Mouse (Mus musculus) cerebellum, adult 18-20 months (tissue): ENCODE results near the gene Mei1.
"Not testable (repeated sequence)": the region's sequence is repeated elsewhere in the genome, so short reads cannot be mapped to it uniquely, and the experiment has no call there.

Source experiments
- DNase-seq, 2 experiments: peaks; one replicate each; pipeline ENCODE4 v3.0.0; 2021

The Mei1 gene

DNA sequence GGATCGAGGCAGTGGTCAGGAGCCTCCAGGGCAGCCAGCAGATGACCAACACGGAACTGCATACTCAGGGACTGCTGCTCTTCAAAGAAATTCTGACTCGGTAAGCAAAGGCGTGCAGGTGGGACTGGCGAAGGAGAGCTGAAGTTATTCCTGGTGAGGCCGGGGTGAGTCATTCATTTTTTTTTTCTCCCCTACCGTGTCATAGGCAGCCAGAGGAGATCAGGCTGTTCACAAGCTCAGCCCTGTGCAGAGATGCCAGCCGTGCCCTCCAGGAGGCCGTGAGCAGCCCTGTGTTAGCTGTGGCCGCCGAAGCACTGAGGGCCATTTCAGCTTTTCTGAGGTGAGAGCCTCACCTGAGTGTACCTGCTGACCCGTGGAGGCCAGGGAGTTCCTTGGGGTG, 16.3 kb downstream of the Mei1 start:
- DNase-seq = no peak

GRCm38 (mm10) chr15:82087266-82087665, 17.5 kb downstream of the Mei1 start:
- no peak for DNase-seq

GRCm38 (mm10) chr15:82091061-82091460, 21.3 kb downstream of the Mei1 start:
- DNase-seq = no peak

- peak; percentile 78 to 82 for DNase-seq
These were observed 37.3 kb downstream of the Mei1 start for GRCm38 (mm10) chr15:82106953-82107555.

GRCm38 (mm10) chr15:82120544-82120943, 50.7 kb downstream of the Mei1 start:
- DNase-seq = no peak

GRCm38 (mm10) chr15:82126690-82127089, 56.9 kb downstream of the Mei1 start:
- not testable (repeated sequence) for DNase-seq

GRCm38 (mm10) chr15:82127426-82128374, 57.9 kb downstream of the Mei1 start, which contains the start of gene Ccdc134:
TSS of gene Ccdc134 (plus strand) at chr15:82127922.
- DNase-seq = peak; percentile 95 to 98

DNA sequence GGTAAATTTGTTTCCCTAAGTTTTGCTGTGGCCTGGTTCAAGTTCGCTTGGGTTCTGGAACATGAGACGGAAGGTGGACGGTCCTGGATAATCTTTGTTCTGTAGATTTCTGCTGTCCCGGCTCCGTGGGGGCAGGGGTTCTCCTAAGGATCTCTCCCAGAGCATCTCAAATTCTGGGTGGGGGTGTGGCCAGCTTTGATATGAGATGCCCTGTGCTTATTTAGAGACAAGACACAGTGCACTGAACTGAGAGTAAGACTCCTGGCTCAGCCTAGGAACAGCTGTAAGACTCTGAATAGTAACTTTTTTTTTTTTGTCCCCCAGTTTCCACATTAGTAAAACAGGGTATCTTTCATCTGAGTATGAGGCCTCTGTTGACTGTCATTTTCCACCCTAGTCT, 58.6 kb downstream of the Mei1 start:
- DNase-seq = no peak

- DNase-seq = no peak
These were observed 60.8 kb downstream of the Mei1 start for GRCm38 (mm10) chr15:82130599-82130998.

- no peak for DNase-seq
These were observed 65.6 kb downstream of the Mei1 start for GRCm38 (mm10) chr15:82135372-82135771.

DNA sequence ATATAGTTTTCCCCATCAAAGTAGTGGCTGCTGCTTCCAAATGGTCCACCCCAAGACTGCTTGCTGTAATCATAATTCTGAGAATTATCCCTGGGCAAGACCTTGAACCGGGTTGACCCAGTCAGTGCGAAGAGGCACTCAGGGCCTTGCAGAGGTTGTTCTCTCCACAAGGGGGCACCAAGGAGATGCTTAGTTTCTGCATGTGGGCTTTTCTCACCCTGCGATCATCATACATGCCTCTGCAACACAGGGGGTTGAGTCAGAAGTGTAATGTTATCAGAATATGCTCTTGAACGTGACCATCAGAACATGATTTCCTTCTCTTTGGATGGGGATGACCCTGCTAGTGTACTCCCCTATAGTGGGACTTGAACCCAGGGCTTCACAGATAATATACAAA, 68.8 kb downstream of the Mei1 start:
- peak; percentile 75 for DNase-seq

GRCm38 (mm10) chr15:82139196-82139595, 69.4 kb downstream of the Mei1 start:
- DNase-seq = peak; percentile 39 to 42

GRCm38 (mm10) chr15:82140355-82140754, 70.6 kb downstream of the Mei1 start:
- DNase-seq = no peak

DNA sequence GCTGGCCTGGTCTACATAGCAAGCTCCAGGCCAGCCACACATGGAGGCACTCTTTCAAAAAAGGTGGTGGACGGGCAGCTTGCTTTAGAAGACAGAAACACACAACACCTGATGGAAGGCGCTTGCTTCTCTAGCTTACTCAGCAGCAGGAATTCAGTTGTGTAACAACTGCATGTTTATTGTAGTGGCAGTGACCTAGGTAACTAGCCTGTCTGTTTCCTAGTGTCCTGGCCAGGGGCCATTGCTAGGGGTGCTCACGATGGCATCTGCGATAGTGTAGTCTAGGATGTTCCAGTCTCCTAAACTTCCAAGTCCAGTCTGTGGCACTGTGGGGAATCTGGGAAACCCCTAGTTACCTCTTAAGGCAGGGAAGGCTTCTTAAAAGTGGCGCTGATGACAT, 74.4 kb downstream of the Mei1 start:
- no peak for DNase-seq

- DNase-seq = no peak
These were observed 75.6 kb downstream of the Mei1 start for GRCm38 (mm10) chr15:82145408-82145807.

DNA sequence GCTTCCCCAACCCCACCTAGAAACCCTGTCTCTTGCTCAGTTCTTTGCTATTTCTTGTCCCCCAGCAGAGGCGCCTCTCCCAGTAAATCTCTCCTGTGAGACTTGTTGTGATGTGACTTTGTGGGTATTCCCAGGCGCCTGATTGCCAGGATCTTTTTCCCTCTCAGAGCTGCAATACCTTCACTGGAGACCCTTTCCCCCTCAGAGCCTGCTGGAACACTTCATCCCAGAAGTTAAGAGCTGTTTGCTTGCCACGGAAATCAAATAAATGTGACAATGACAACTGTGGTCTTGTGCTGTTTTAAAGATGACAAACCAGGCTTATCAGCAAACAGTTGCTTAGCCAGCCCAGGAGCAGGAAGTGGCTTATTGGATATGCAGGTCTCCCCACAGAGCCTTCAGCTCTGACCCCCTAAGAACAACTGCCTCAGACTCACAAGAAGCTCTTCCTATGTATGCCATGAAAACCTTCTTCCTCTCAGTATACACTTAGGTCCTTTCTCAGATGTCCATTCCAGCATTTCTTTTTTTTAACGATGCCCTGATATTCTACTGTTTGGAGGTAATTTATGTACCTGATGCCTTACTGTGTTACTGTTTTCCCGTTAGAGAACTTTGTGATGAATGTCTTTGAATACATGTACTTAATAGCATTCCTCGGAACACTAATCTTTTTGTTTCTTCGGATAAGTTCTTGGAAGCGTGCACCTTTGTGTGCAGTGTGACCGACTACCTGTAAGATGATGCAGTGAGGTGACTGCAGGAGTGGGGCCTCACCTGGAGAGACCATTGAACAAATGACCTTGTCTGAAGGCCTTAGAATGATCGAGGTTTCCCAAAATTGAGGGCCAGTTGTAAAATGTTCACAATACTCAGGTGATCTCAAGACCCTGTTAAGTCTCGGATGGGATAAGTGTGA, 76.3 kb downstream of the Mei1 start:
- no peak for DNase-seq

GRCm38 (mm10) chr15:82146770-82147610, 77.2 kb downstream of the Mei1 start, which contains the start of gene Srebf2:
TSS of gene Srebf2 (plus strand) at chr15:82147181.
- DNase-seq = peak; percentile 97 to 99

GRCm38 (mm10) chr15:82147611-82148111, 77.9 kb downstream of the Mei1 start:
- peak; percentile 63 to 71 for DNase-seq

DNA sequence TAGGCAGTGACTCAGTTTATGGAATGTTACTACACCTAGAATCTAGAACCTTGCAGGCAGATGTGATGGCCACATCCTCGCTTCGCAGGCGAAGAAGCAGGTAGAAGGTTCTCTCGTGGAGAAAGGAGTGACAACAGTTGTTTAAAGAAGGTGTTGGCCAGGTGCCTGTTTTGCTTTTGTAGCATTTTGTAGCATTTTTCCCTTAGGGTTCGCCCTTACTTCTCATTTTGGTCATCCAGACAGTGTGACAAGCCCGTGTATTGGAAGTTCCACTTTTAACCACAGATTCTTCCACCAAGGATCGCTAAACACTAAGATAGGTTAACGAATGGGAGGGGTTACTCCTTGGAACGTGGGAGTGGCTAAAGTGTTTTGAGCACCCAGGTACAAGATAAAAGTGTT, 78.7 kb downstream of the Mei1 start:
- no peak for DNase-seq

DNA sequence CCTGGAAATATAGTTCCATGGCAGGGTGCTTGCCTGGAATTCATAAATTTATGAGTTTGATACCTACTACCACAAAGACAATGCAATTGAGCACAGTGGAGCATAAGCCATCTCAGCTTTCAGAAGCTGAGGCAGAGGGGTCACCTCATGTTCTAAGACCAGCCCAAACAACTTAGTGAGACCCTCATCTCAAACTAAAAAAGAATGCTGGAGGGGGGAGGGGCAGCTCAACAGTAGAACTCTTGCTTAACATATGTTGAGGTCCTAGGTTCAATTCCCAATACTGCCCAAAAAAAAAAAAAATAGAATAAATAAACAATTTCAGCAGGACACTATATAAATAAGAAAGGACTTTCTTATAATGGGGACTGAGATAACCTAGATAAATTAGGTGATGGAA, 80.2 kb downstream of the Mei1 start:
- DNase-seq = no peak

DNA sequence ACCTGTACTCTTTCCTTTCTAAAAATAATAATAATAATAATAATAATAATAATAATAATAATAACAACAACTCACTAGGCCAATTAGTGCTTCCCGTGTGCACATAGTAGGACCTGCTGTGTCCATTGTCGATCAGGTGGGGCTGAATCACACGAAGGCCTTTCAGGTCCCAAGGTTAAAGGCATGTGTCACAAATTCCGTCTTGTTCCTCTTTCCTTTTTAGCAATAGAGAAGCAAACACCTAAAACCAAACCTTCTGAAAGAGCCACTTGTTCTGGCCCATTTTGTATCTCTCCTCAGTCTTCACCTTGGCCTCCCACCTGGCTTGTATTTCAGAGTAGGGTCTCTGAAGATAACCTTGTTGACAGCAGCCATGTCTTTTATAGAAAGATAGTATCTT, 81.4 kb downstream of the Mei1 start:
- DNase-seq = no peak

- no peak for DNase-seq
These were observed 82.2 kb downstream of the Mei1 start for GRCm38 (mm10) chr15:82152022-82152421.
